Mouse (Mus musculus): Measurements from ENCODE around the gene Mei1.
A peak's percentile ranks its signal among the peaks of the same experiment; 100 is the strongest.

DNA sequence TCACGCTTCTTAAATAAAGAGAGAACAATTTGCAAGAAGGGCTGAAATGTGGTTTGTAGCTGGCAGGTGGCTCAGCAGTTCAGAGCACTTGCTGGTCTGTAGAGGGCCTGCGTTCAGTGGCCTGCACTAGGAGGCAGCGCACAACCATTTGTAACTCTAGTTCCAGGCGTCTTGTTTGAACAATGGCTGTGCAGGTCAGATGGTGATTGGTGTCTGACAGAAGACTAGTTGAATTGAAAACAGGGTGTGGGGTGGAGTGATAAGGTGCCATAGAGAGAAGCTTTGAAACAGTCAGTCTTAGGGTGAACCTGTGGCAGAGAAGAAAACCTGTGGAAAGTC lies 94.2 kb downstream of the Mei1 start:
- TF ChIP-seq CTCF (IDR thresholded peaks at IDR 0.05; ENCODE audit: borderline replicate concordance, insufficient read depth, low read depth, low read length) (peak; percentile 9; the same call in 1 of the 2 replicates), POLR2A (IDR thresholded peaks at IDR 0.05; ENCODE audit: borderline replicate concordance, insufficient read depth, low read length) (no peak)

Data from cerebellum, adult 2 months (tissue).